Mouse (Mus musculus) adrenal gland, adult (tissue): ENCODE measurements around the gene Alg2.
A peak's percentile ranks its signal among the peaks of the same experiment; 100 is the strongest.

Experiments
- DNase-seq, 2 experiments: peaks; one replicate each; pipeline ENCODE4 v3.0.0; 2022 to 2023; ENCODE audit warnings: low spot score in 1 of 2; ENCODE audit not compliant: inconsistent age in 2 of 2

Gene Alg2

DNA sequence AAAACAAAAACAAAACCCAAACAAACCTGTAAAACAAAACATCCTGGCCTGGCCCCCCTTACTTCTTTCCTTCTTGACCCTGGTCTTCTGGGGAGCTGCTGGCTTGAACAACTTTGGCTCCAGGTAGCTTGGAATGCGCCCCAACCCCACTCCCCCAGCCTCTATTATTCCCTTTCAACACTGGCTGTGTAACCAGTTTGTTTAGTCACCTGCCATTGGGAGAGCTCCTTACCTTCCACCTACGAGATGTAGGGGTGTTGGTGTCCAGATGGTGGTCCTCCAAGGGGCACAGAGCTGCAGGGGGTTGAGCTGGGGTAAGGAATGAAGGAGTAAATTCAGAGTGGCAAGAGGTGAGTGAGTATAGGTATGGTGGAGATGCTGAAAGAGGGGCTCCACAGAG is 6.9 kb downstream of the Alg2 start:
- DNase-seq: no peak

DNA sequence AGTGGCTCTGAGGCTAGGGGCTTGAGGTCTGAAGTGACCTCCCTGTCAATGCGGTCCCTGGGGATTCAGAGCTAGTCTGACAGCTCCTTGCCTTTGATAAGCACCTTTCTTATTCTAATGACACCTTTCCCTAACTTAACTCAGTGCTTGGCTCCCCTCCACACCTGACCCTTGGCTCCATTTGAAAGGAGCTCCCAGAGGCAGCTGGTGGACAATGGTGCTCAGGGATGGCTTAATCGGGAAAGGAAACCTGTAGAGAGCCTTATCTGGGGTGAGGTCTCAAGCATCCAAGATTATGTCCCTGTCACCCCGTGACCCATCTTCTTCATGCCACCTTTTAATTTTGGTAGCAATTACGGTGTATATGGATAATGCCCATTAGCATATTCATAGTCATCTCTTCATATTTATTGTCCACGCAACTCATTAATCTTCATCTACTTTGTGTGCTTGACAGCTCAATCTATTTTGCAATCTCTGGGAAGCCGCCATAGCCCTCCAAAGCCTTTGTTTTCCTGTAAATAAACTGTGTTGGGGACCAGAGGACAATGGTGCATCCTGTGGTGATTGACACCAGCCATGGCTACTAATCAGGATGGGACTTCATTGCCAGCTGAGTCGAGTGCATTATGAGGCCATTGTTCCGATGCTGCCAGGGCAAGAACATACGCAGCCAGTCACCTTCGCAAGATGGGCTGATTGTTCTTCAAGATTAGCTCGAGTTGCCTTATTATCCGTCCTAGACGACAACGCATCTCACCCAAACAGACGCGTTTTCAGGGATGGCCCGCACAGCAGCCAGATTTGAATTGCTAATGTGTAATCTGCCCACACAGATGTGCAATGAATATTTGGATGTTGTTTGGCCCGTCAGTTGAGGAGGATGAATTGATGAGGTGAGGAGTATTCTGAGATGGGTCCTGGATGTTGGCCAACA is 24.3 kb downstream of the Alg2 start:
- no peak for DNase-seq

DNA sequence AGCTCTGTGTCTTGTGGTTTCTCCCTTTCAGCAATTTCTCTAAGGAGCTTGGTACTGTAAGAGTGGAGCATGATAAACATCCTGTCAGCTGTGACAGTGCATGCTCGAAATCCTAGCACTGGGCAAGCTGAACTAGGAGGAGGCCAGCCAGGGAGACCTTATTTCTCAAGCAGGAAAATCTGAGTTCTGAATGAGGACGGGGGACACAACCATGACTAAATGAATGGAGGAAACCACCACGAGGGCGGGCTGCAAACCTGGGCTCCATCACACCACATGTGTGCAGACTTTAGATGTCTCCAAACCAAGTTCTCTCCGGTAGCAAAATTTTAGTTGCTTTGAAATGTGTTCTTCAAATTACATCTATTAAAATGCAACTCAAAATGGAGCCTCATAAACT is 25.0 kb downstream of the Alg2 start:
- DNase-seq: no peak

DNA sequence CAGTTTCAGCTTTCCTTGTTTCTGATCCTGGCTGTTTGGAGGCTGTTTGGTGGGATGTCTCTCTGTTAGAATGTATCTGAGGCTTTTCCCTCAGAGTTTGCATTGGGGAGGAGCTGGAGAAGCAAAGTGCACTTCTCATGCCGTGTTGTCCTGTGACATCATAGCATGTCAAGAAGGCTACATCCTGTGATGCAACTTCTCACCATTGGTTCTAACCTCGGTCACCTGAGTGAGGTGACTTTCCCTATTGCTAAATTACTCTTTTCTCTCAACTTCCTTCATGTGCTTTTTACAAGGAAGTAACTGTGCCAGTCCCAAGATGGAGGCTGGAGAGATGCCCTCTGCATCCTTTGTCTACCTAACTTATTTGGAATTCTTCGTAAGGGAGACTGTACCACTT is 25.6 kb downstream of the Alg2 start:
- no peak for DNase-seq

DNA sequence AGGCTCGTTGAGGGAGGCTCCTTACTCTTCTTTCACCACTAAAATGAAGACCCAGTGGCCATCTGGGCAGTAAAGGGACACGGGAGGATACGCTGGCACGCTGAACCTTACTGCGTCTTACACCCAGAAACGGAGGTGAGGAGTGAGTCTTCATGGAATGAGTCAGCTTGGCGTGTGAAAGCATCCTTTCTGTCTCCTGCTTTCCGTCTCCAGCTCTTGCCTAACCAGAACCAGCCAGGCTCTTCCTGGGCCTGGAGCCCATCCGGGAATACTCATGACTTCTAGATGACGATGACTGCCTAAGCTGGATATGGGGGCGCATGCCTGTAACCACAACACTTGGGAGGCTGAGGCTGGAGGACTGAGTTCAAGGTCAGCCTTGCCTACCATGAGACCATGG is 33.2 kb downstream of the Alg2 start:
- DNase-seq: peak in 1 of 2 experiments; percentile 60

DNA sequence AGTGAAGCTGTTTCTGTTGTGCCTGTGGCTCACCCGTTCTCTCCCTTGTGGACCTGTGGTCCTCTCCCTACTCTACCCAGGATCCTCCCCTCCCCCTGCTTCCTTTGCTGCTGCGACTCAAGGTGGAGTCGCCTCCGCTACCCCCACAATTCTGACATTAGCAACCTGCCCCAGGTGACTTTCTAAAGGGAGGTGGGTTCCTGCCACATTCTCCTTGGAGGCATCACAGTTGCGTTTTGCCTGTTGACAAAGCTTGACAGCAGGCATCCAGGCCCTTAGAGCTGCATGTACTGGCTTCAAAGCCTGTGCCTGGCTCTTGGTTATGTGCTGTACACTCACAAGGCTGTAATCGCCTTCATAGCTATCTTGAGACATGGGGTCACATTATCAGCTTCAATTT is 35.2 kb downstream of the Alg2 start:
- no peak for DNase-seq

DNA sequence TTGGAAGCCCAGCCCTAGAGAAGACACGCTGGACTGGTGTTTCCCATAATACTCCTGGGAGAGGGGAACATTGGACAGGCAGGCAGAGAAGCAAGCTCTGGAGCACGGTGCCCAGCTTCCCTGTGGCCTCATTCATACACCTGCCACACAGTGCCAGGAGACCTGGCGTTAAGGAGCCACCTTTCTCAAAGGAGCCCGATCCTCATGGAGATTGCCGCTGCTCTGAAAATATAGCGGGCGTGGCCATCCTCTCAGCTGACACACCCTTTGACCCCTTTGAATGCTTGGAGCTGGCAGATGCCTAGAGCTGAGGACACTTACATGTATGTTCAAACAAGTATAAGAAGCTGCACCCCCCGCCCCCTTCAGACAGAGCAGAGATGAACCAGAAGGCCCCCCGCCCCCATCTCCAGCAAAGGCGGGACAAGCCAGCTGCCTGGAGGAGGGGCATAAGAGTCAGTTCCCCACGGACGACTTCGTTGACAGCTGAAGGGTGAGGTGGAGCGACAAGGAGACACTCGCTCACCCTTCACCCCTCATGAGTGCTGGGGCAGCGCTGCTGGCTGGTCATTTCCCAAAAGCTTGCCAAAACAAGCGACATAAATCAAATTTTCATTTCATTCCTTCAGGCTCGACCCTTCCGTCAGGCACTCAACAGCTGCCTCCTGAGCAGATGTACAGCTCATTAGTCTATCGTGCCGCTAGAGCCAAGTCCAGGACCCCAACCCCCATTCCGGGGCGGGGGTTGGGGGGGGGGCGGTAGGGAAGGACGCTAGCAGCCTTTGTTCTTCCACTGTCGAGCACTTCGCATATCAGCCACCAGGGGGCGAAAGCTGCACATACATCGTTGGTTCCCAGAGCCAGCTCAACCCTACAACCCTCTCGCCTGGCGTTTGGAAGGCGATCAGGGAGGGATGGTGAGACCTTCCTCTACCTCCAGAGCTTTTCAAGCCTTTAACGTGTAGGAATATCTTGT is 36.5 kb downstream of the Alg2 start:
- peak; percentile 86 to 95 for DNase-seq

DNA sequence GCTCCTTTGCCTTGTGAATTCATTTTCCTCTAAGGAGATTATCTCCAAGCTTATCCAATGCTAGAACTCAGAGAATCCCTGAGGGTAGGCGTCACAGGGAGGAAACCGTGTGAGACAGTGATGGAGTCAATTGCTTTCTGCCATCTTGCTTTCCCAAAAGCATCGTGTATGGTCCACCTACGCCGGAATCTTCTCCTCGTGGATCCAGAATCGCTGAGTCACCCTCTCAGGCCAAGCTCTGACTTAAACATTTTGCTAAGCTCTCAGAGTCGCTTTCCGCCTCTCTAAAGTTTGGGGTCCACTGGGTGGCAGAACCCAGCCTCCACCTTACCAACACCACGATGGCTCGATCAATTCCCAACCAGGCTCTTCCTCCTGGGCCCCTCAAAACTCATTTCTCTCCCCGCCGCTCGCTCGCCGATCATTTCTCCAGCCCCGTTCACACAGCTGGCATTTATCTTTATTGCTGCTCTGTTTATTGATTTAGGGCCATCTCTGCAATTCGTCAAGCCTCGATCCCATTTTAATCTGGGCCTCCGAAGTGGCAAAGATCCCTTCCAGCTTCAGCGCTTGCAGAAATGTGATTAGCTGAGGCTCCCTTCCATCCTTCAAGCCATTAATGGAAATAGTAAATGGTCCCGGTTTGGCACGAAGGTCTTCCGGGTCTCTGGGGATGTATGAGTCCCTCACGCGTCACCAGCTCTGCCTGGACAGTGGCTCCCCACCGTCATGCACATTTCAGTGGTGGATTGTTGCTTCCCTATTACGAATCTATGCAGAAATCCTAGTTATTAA is 38.4 kb downstream of the Alg2 start:
- peak; percentile 19 to 48 for DNase-seq

DNA sequence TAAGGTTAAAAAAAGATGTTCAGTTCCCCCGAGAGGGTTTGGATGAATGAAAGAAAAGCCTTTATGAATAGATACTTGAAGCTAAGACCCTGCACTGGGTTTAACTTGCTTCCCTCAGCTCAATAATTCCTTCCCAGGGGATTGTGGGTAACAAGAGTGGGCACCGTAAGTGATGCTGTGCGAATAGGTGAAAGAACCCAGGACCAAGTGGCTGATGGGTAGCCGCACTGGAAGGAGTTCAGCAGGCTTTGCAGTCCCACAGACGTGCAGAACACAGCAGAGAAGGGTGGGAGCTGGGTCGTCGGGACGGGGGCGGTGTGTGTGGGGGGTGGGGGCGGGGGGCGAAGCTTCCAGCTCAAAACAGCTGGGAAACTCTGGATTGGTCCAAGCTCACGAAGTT is 39.0 kb downstream of the Alg2 start:
- no peak for DNase-seq

DNA sequence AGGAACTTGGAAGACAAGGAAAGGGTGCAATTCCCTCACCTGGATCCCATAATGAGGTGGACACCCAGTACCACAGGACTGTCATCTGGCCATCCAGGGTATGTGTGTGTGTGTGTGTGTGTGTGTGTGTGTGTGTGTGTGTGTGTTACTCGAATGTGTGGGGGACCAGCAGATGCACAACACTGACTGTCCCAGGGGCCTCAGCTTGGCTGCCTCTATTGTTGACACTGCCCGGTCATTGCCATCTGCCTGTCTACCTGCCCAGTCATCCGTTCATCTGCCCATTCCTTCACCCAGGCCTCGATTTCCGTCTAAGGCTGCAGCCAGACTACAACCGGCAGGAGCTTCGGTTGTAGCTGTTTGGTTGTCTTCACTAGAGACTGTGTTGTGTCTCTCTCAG is 41.4 kb downstream of the Alg2 start:
- no peak for DNase-seq

DNA sequence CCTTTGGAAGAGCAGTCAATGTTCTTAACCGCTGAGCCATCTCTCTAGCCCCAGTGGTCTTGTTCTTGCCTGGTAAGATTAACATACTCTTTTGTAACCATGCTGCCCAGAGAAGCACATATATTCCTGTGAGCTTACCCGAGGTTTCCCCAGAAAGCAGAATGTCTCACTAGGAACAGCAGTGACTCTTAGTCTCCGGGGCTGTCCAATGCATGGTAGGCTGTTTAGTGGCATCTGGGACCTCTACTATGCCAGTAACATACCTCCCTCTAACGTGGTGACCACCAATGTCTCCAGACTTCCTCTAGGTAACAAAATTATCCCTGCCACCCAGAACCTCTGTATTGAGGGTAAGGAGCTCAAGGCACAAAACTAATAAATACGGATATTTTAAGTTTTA is 43.1 kb downstream of the Alg2 start:
- DNase-seq: no peak

DNA sequence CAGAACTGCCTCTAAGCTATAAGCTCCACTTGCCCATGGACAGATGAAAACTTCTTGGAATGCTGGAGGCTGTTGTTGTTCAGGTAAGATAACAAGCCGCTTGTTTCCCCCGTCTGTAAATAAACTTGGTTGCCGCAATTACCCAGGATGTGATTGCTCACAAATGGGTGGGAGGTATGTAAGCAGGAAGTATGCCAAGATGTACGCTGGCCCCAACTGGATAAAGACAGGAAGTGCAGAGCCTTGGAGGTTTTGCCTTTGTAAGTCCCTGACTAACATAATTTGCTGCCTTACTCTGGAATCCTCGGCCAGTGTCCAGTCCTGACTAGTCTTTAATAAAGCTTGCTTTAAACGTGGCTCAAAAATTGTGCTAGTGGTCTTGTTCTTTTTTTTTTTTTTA is 43.6 kb downstream of the Alg2 start:
- no peak for DNase-seq

DNA sequence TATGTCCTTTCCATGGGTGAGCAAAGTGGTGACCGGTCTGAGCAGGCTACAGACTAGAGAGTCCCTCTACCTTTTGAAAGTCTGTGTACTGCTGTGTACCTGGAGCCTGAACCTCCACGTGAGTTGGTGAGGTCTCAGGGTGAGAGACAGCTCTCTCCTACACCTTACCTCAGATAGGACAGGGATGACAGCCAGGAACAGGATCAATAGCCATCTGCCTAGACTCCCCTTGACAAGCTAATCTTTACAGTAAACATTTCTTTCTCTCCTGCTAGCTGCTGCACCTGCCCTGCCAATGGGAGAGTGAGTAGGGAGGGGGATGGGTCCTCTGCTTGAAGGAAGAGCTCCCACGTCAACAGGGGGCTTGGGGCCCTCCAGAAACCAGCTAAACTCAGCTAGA is 46.5 kb downstream of the Alg2 start:
- DNase-seq: no peak

DNA sequence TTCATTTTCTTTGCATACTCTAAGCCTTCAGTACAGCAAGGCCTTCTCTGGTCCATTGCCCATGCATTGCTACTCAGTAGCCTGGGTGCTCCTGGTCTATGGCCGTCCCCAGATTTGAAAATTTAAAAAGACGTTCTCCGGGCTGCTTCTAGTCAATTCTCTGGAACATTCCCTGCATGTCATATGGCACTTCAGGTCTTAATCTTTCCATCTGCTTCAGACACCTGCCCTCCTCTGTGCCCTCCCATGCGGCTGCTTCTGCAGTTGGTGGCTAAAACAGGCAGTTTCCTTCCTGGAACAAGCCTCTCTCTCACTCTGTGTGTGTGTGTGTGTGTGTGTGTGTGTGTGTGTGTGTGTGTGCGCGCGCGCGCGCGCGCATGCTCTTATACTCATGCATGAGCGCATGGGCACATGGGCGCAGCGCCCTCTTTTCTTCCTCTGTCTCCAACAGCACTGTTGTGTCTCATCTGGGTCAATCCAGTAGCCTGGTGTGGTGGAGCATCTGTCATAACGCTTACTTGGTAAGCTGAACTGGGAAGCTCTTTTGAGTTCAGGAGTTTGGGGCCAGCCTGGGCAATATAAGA is 48.8 kb downstream of the Alg2 start:
- DNase-seq: no peak

DNA sequence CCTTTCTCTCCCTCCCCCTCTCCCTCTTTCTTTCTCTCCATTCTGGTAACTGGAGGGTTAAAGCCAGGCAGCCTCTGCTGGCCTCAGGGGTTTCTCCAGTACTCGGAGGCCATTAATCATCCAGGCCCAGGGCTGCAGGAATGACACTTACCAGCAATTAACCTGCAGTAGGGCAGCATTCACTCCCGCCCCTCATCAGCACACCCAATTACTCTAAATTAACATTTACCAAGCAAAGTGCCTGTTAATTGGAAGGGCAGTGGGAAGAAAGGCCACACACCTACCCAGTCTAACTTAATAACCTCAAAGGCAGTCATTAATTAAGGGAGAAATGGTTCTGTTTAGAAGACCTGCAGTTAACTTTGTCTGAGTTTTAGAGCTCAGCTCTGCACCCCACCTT is 49.8 kb downstream of the Alg2 start:
- DNase-seq: peak in 1 of 2 experiments; percentile 46

DNA sequence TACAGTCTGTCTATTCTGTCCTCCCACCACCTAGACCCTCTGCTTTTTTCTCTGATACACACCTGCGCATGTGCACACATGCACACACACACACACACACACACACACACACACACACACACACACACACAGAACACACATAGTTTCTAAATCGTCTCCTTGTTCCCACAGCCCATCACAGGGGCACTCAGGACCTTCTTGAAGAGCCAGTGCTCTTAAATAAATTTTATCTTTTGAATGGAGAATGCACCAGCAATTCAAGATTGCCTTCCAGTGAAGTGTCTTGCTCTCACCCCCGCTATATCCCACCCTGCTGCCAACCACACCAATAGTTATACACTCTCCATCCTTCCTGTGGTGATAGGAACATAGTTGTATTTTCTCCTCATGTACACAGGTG is 51.2 kb downstream of the Alg2 start:
- DNase-seq: no peak

DNA sequence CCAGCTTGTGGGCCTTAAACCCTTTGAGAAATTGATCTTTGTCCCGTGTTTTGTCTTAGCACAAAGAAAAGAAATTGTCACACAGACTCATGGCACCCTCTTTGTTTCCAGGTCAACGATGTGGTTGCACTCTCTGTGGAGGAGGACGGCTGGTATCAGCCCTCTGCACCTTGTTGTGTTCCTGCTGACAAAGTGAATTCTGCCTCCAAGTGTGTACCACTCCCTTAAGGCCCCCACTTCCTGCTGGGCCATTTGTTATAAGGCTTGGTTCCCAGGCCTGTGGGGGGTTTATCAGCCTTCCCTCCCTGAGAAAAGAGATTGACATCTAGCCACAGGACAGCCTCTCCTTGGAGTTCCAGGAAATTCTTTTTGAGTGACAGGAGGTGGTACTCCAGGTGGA is 51.9 kb downstream of the Alg2 start:
- DNase-seq: no peak

DNA sequence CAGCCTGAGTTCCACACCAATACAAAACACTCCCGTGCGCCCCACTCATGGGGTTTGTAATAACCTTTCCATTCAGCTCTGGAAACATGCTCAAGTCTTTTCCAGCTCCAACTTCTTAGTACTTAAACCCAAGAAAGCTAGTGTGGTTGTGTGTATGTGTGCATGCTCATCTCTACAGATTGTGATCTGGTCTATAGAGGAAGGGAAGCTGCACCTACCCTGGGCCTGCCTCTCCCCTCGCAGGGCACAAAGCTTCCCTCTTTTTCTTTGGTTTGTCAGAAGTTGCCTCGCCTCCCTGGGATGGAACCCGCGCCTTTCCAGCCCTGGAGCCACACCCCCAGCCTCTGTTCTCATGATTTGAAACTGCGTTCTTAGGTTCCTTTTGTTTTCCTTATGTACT is 53.9 kb downstream of the Alg2 start:
- DNase-seq: no peak

DNA sequence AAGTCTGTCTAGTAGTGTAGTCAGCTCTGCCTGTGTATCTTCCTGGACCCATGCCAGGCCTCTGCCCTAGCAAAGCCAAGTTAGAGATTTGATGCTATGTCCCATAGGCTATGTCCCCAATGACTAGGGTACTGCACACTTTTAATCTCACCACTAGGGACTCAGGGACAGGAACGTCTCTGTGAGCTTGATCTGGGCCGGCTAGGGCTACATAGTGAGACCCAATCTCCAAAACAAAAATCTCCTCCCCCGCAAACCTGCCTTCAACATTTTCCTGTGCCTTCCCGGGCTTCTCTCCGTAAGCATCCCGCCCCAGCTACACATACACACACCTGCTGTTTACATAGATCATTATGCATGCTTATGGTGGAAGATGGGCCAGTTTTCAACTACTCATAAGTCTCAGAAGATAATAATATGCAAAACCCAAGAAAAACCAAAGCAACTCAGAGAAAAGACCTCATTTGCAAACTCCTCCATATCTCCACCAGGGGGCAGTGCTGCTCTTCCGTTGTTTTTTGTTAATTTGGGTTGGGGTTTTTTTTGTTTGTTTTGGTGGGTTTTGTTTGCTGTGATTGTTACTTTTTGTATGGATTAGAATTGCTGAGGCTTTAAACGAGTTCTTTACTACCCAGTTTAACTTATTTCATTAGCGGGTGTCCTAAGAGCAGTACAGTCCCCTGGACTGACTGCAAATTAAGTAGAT is 54.7 kb downstream of the Alg2 start:
- DNase-seq: peak in 1 of 2 experiments; percentile 64

DNA sequence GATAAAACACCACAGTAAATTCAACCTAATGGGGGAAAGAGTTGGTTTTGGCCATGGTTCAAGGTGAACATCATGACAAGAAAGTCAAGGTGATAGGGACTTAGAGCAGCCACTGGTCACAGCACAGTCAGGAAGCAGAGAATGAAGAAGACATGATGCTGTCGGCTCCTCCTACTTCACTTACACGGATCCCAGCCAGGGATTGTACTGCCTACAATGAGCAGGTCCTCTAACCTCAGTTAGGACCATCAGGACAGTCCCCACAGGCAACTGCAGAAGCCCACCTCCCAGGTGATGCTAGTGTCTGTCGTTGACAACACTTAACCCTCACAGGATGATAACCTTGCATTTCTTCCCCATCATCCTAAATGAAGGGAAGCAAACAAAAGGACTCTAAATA is 56.3 kb downstream of the Alg2 start:
- peak in 1 of 2 experiments; percentile 72 for DNase-seq
